In the genomic region with DNA sequence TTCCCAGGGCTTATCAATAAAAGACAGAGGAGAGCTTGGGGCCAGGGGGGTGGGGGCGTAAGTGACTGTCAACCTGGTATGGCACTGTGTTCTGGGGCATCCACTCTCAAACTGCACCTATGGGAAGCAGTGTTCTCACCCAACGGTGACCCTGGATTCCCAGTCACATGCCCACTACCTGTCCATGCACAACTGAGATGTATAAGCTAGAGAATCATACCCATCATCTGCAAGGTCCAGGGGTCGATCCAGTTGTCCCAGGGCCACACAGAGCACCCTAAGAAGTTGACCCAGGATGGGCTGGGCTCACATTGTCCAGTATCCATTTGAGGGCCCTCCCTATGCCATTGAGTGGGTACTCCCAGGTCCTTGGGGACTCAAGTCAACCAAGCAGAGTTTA, we compare ENCODE assay signal across 13 mouse cellular contexts. TPM values are rescaled to one million over a fixed set of nuclear protein-coding genes. Genes with fewer than 3 reads are reported as not detected.
DNase-seq lines count a peak whose midpoint lies in the region; ATAC-seq and TF ChIP-seq lines count a peak whose summit lies in the region.
"Had no signal": no experiment of that assay in that cellular context is flagged by ENCODE, and none has a peak within 500 bp of the region (broad histone marks: within the 10 kb centered on the region; RNA-seq: fewer than 3 reads in every experiment).

No protein-coding gene starts in this region.

- WGBS in heart, adult 2 months = 92% methylated on average over 3 of the region's 3 CpGs
- 83% methylated on average over 3 of the region's 3 CpGs for WGBS in midbrain, embryonic 11.5 days
- WGBS in midbrain, embryonic 16.5 days = 91% methylated on average over 3 of the region's 3 CpGs
- WGBS in hindbrain, embryonic 13.5 days = 95% methylated on average over 3 of the region's 3 CpGs
- 90% methylated on average over 3 of the region's 3 CpGs for WGBS in midbrain, postnatal 0 days

- intact Hi-C loops in heart, adult 2 months (cut with DNase I) = loop anchor here (5.0 kb wide), 1 partner anchor 33 kb away; no protein-coding TSS in a partner anchor

- DNase-seq in heart, adult 11 months = peak; percentile 90
- DNase-seq in heart, adult 2 months = no peak
- DNase-seq in midbrain, embryonic 11.5 days (ENCODE audit: low spot score, missing footprints) = peak; percentile 62
- DNase-seq in midbrain, postnatal 0 days (ENCODE audit: low spot score) = no peak
- no peak for DNase-seq in left cerebral cortex, adult 18-20 months (ENCODE audit: low spot score in 2 of 2)
- DNase-seq: adrenal gland, adult 2 months; lung, adult 2 months had no signal

- H3K79me2 ChIP-seq in heart, adult 2 months (replicated peaks; ENCODE audit: control insufficient read depth, insufficient read depth, low read length) = peaks cover 4% of the 10 kb centered on the region; the same call in 1 of the 2 replicates

- H3K4me1 ChIP-seq in heart, adult 2 months (ENCODE audit: control insufficient read depth, insufficient read depth, low read length) = peaks cover 16% of the 10 kb centered on the region
- peaks cover 36% of the 10 kb centered on the region for H3K4me1 ChIP-seq in midbrain, embryonic 11.5 days (ENCODE audit: control insufficient read depth, insufficient read depth, low read length)
- peaks cover 53% of the 10 kb centered on the region for H3K4me1 ChIP-seq in midbrain, embryonic 16.5 days (ENCODE audit: control insufficient read depth, insufficient read depth, low read length)
- peaks cover 62% of the 10 kb centered on the region for H3K4me1 ChIP-seq in hindbrain, embryonic 13.5 days (replicated peaks)
- H3K4me1 ChIP-seq in midbrain, postnatal 0 days (ENCODE audit: insufficient read depth, low read length) = peaks cover 17% of the 10 kb centered on the region

- no peak for TF ChIP-seq EP300 in heart, adult 2 months (IDR thresholded peaks at IDR 0.05; ENCODE audit: insufficient read depth, low read depth, low read length)

- H3K4me3 ChIP-seq in heart, adult 2 months = no peak overlapping the region
- no peak overlapping the region for H3K4me3 ChIP-seq in midbrain, embryonic 11.5 days (ENCODE audit: low read depth, low read length)
- no peak overlapping the region for H3K4me3 ChIP-seq in midbrain, embryonic 16.5 days (ENCODE audit: low read depth, low read length)
- no peak overlapping the region for H3K4me3 ChIP-seq in hindbrain, embryonic 13.5 days
- H3K4me3 ChIP-seq in midbrain, postnatal 0 days (ENCODE audit: low read depth, low read length) = no peak overlapping the region

- ATAC-seq in midbrain, embryonic 11.5 days (ENCODE audit: low FRiP score) = no peak
- no peak for ATAC-seq in midbrain, embryonic 16.5 days
- no peak for ATAC-seq in hindbrain, embryonic 13.5 days (ENCODE audit: low FRiP score)
- ATAC-seq in midbrain, postnatal 0 days (ENCODE audit: low FRiP score) = no peak
- ATAC-seq: intestine, embryonic 16.5 days had no signal

- H3K27me3 ChIP-seq in heart, adult 2 months (ENCODE audit: control insufficient read depth, insufficient read depth, low read length) = no peaks in the 10 kb centered on the region
- H3K27me3 ChIP-seq in midbrain, embryonic 11.5 days (ENCODE audit: control insufficient read depth, insufficient read depth, low read length) = no peaks in the 10 kb centered on the region
- H3K27me3 ChIP-seq in midbrain, embryonic 16.5 days (ENCODE audit: control insufficient read depth, insufficient read depth, low read depth, low read length) = no peaks in the 10 kb centered on the region
- H3K27me3 ChIP-seq in hindbrain, embryonic 13.5 days = no peaks in the 10 kb centered on the region
- H3K27me3 ChIP-seq in midbrain, postnatal 0 days (ENCODE audit: insufficient read depth, low read length) = no peaks in the 10 kb centered on the region
- H3K27me3 ChIP-seq: stomach, embryonic 15.5 days had no signal

- no peak overlapping the region for H3K4me2 ChIP-seq in midbrain, embryonic 11.5 days
- no peak overlapping the region for H3K4me2 ChIP-seq in midbrain, embryonic 16.5 days (ENCODE audit: low read length)
- H3K4me2 ChIP-seq in hindbrain, embryonic 13.5 days = no peak overlapping the region
- no peak overlapping the region for H3K4me2 ChIP-seq in midbrain, postnatal 0 days (ENCODE audit: low read depth, low read length, poor library complexity, severe bottlenecking)

- no peak for TF ChIP-seq CTCF in heart, adult 2 months (IDR thresholded peaks at IDR 0.05)
- TF ChIP-seq CTCF in midbrain, postnatal 0 days (IDR thresholded peaks at IDR 0.05) = no peak

- no peaks in the 10 kb centered on the region for H3K36me3 ChIP-seq in heart, adult 2 months (ENCODE audit: control insufficient read depth, insufficient read depth, low read length)
- no peaks in the 10 kb centered on the region for H3K36me3 ChIP-seq in midbrain, embryonic 11.5 days (ENCODE audit: control insufficient read depth, insufficient read depth, low read length)
- H3K36me3 ChIP-seq in midbrain, embryonic 16.5 days (ENCODE audit: control insufficient read depth, insufficient read depth, low read length) = 0 out of 2 replicates have a peak, but pooled peaks cover 3% of the 10 kb centered on the region
- H3K36me3 ChIP-seq in hindbrain, embryonic 13.5 days = peaks cover 17% of the 10 kb centered on the region; the same call in 1 of the 2 replicates
- H3K36me3 ChIP-seq in midbrain, postnatal 0 days (ENCODE audit: insufficient read depth, low read length) = peaks cover 3% of the 10 kb centered on the region; the same call in 1 of the 2 replicates

- H3K9me3 ChIP-seq in midbrain, embryonic 11.5 days (ENCODE audit: control insufficient read depth, low read length) = no peaks in the 10 kb centered on the region
- H3K9me3 ChIP-seq in midbrain, embryonic 16.5 days (replicated peaks; ENCODE audit: control insufficient read depth, low read length, poor library complexity, severe bottlenecking) = no peaks in the 10 kb centered on the region
- H3K9me3 ChIP-seq in hindbrain, embryonic 13.5 days = no peaks in the 10 kb centered on the region
- no peaks in the 10 kb centered on the region for H3K9me3 ChIP-seq in midbrain, postnatal 0 days (ENCODE audit: low read length)
- H3K9me3 ChIP-seq: G1E; stomach, embryonic 15.5 days had no signal

- TF ChIP-seq POLR2A in heart, adult 2 months (IDR thresholded peaks at IDR 0.05; ENCODE audit: insufficient read depth, low read depth, low read length) = no peak

- H3K9ac ChIP-seq in heart, adult 2 months (ENCODE audit: low read depth, low read length) = no peak overlapping the region
- H3K9ac ChIP-seq in midbrain, embryonic 11.5 days (ENCODE audit: low read length) = no peak overlapping the region
- H3K9ac ChIP-seq in midbrain, embryonic 16.5 days (ENCODE audit: low read depth, low read length) = no peak overlapping the region
- H3K9ac ChIP-seq in hindbrain, embryonic 13.5 days = peak overlapping the region; percentile 87; the same call in 1 of the 2 replicates
- H3K9ac ChIP-seq in midbrain, postnatal 0 days (replicated peaks; ENCODE audit: low read length, poor library complexity, severe bottlenecking) = no peak overlapping the region; the same call in 1 of the 2 replicates
- H3K9ac ChIP-seq: stomach, embryonic 15.5 days had no signal

- no peak overlapping the region for H3K27ac ChIP-seq in heart, adult 2 months
- H3K27ac ChIP-seq in midbrain, embryonic 11.5 days (ENCODE audit: low read depth, low read length) = no peak overlapping the region
- no peak overlapping the region for H3K27ac ChIP-seq in midbrain, embryonic 16.5 days (ENCODE audit: low read length)
- no peak overlapping the region for H3K27ac ChIP-seq in hindbrain, embryonic 13.5 days
- peak overlapping the region; percentile 87; the same call in 1 of the 2 replicates for H3K27ac ChIP-seq in midbrain, postnatal 0 days (ENCODE audit: low read depth, low read length)
- H3K27ac ChIP-seq: macrophage had no signal

RNA-seq across cellular contexts. Expression of a gene that starts 1.4 kb away (rescaled TPM):
- 1 to 10 TPM; 7.3 to 8.7 TPM for total RNA-seq in heart, adult 2 months (2021)
- polyA plus RNA-seq in heart, adult 2 months (2012; rRNA removed) = 16.2 and 18.7 TPM in 2 replicates
- 14.9 and 16.8 TPM in 2 replicates for polyA plus RNA-seq in midbrain, embryonic 11.5 days (2014; fragmentation: Nextera tagmentation; extraction: Ambion mirVana)
- polyA plus RNA-seq in midbrain, embryonic 16.5 days (2015; fragmentation: Nextera tagmentation; extraction: Ambion mirVana) = 18.5 and 19.1 TPM in 2 replicates
- polyA plus RNA-seq in hindbrain, embryonic 13.5 days (2015; fragmentation: Nextera tagmentation; extraction: Ambion mirVana) = 17.5 and 18.9 TPM in 2 replicates
- 46.1 and 68.0 TPM in 2 replicates for total RNA-seq in midbrain, postnatal 0 days (2014; rRNA removed)
- 10.8 and 11.0 TPM in 2 replicates for polyA plus RNA-seq in midbrain, postnatal 0 days (2015; fragmentation: Nextera tagmentation; extraction: Ambion mirVana)
- 10 to 100 TPM; 31.4 to 34.6 TPM for total RNA-seq in left cerebral cortex, adult 18-20 months (2021)

RNA-seq across cellular contexts. Expression of a gene that starts 4.2 kb away (rescaled TPM):
- 1 to 10 TPM; 6.3 to 7.6 TPM for total RNA-seq in heart, adult 2 months (2021)
- 19.5 and 23.1 TPM in 2 replicates for polyA plus RNA-seq in heart, adult 2 months (2012; rRNA removed)
- 11.6 and 13.6 TPM in 2 replicates for polyA plus RNA-seq in midbrain, embryonic 11.5 days (2014; fragmentation: Nextera tagmentation; extraction: Ambion mirVana)
- polyA plus RNA-seq in midbrain, embryonic 16.5 days (2015; fragmentation: Nextera tagmentation; extraction: Ambion mirVana) = 30.6 and 31.0 TPM in 2 replicates
- polyA plus RNA-seq in hindbrain, embryonic 13.5 days (2015; fragmentation: Nextera tagmentation; extraction: Ambion mirVana) = 24.3 and 24.5 TPM in 2 replicates
- 24.4 and 26.4 TPM in 2 replicates for total RNA-seq in midbrain, postnatal 0 days (2014; rRNA removed)
- 24.5 and 25.6 TPM in 2 replicates for polyA plus RNA-seq in midbrain, postnatal 0 days (2015; fragmentation: Nextera tagmentation; extraction: Ambion mirVana)
- total RNA-seq in left cerebral cortex, adult 18-20 months (2021) = 10 to 100 TPM; 15.2 to 15.8 TPM

RNA-seq across cellular contexts. Expression of a gene that starts 16.2 kb away (rescaled TPM):
- total RNA-seq in heart, adult 2 months (2021) = 10 to 100 TPM; 20.7 to 21.1 TPM
- polyA plus RNA-seq in heart, adult 2 months (2012; rRNA removed) = 30.5 and 43.2 TPM in 2 replicates
- polyA plus RNA-seq in midbrain, embryonic 11.5 days (2014; fragmentation: Nextera tagmentation; extraction: Ambion mirVana) = 21.3 and 27.0 TPM in 2 replicates
- polyA plus RNA-seq in midbrain, embryonic 16.5 days (2015; fragmentation: Nextera tagmentation; extraction: Ambion mirVana) = 3.0 and 4.4 TPM in 2 replicates
- 5.9 and 7.1 TPM in 2 replicates for polyA plus RNA-seq in hindbrain, embryonic 13.5 days (2015; fragmentation: Nextera tagmentation; extraction: Ambion mirVana)
- 1.5 and 4.7 TPM in 2 replicates for total RNA-seq in midbrain, postnatal 0 days (2014; rRNA removed)
- 2.0 and 3.2 TPM in 2 replicates for polyA plus RNA-seq in midbrain, postnatal 0 days (2015; fragmentation: Nextera tagmentation; extraction: Ambion mirVana)
- total RNA-seq in left cerebral cortex, adult 18-20 months (2021) = 1 to 10 TPM; 7.4 to 9.2 TPM
- polyA plus RNA-seq: G1E had no signal

RNA-seq across cellular contexts. Expression of a gene that starts 25.1 kb away (rescaled TPM):
- 1 to 10 TPM; 1.9 to 2.0 TPM for total RNA-seq in heart, adult 2 months (2021)
- 4.7 and 5.2 TPM in 2 replicates for polyA plus RNA-seq in heart, adult 2 months (2012; rRNA removed)
- 34.9 and 40.6 TPM in 2 replicates for polyA plus RNA-seq in midbrain, embryonic 11.5 days (2014; fragmentation: Nextera tagmentation; extraction: Ambion mirVana)
- polyA plus RNA-seq in midbrain, embryonic 16.5 days (2015; fragmentation: Nextera tagmentation; extraction: Ambion mirVana) = 29.0 and 32.6 TPM in 2 replicates
- polyA plus RNA-seq in hindbrain, embryonic 13.5 days (2015; fragmentation: Nextera tagmentation; extraction: Ambion mirVana) = 36.1 and 36.5 TPM in 2 replicates
- 26.9 and 34.8 TPM in 2 replicates for total RNA-seq in midbrain, postnatal 0 days (2014; rRNA removed)
- polyA plus RNA-seq in midbrain, postnatal 0 days (2015; fragmentation: Nextera tagmentation; extraction: Ambion mirVana) = 18.9 and 19.3 TPM in 2 replicates
- total RNA-seq in left cerebral cortex, adult 18-20 months (2021) = 10 to 100 TPM; 49.1 to 55.1 TPM

RNA-seq across cellular contexts. Expression of a gene that starts 35.4 kb away (rescaled TPM):
- 10 to 100 TPM; 13.6 to 16.5 TPM for total RNA-seq in heart, adult 2 months (2021)
- polyA plus RNA-seq in heart, adult 2 months (2012; rRNA removed) = 20.7 and 28.6 TPM in 2 replicates
- polyA plus RNA-seq in midbrain, embryonic 11.5 days (2014; fragmentation: Nextera tagmentation; extraction: Ambion mirVana) = 20.2 and 22.3 TPM in 2 replicates
- 17.8 and 19.1 TPM in 2 replicates for polyA plus RNA-seq in midbrain, embryonic 16.5 days (2015; fragmentation: Nextera tagmentation; extraction: Ambion mirVana)
- polyA plus RNA-seq in hindbrain, embryonic 13.5 days (2015; fragmentation: Nextera tagmentation; extraction: Ambion mirVana) = 19.9 and 20.7 TPM in 2 replicates
- total RNA-seq in midbrain, postnatal 0 days (2014; rRNA removed) = 42.3 and 50.0 TPM in 2 replicates
- polyA plus RNA-seq in midbrain, postnatal 0 days (2015; fragmentation: Nextera tagmentation; extraction: Ambion mirVana) = 19.0 and 19.4 TPM in 2 replicates
- 10 to 100 TPM; 20.1 to 23.0 TPM for total RNA-seq in left cerebral cortex, adult 18-20 months (2021)

Comparison
In these comparisons a context has a peak if more than half of its experiments do, and no peak if none do; other contexts are left out.
1. DNase-seq: peak in heart, adult 11 months (single experiment) and midbrain, embryonic 11.5 days (single experiment); none in heart, adult 2 months (0 of 2), midbrain, postnatal 0 days (single experiment) and left cerebral cortex, adult 18-20 months (0 of 2).